Mouse (Mus musculus) embryonic stem cell, embryonic (primary cell): ENCODE data around the gene Epb41l4b.

Source experiments
- CTCF ChIA-PET, 4 experiments: fragments of 300-600 bp in 2 of 4; fragments of 350-600 bp in 2 of 4; sonication (Branson Sonifier 250); formaldehyde crosslinking; loops; one replicate each; lab custom pipeline; 2022; ENCODE audit warnings: inconsistent platforms in 2 of 4; lab: Charles Lee
- POLR2A ChIA-PET, 4 experiments: fragments of 300-600 bp in 2 of 4; fragments of 350-600 bp in 2 of 4; sonication (Branson Sonifier 250); formaldehyde crosslinking; loops; one replicate each; lab custom pipeline; 2022; ENCODE audit warnings: antibody characterized with exemption in 4 of 4, inconsistent platforms in 1 of 4; lab: Charles Lee

Gene Epb41l4b

GRCm38 (mm10) chr4:57162789-57163722 lies 19.8 kb upstream of the Epb41l4b start:
- POLR2A ChIA-PET: interaction anchor here in 3 of 4 experiments (0.6 to 1.9 kb wide), 17 partner anchors 9 to 794 kb away, joined by 3 to 10 read pairs (median 3); no protein-coding TSS in a partner anchor
- CTCF ChIA-PET: interaction anchor here in 3 of 4 experiments (0.6 to 1.1 kb wide), 5 partner anchors 17 to 140 kb away, joined by 3 read pairs; no protein-coding TSS in a partner anchor

- CTCF ChIA-PET: interaction anchor here in 1 of 4 experiments (1.1 kb wide), 1 partner anchor 21 kb away, joined by 4 read pairs; no protein-coding TSS in a partner anchor
- POLR2A ChIA-PET: interaction anchor here in 1 of 4 experiments (1.2 to 1.6 kb wide), 2 partner anchors 13 to 15 kb away, joined by 3 to 4 read pairs; no protein-coding TSS in a partner anchor
Measured at GRCm38 (mm10) chr4:57160571-57160970, 17.3 kb upstream of the Epb41l4b start.

- POLR2A ChIA-PET: interaction anchor here in 1 of 4 experiments (0.7 kb wide), 1 partner anchor 135 kb away, joined by 4 read pairs; no protein-coding TSS in a partner anchor
- CTCF ChIA-PET: interaction anchor here in 2 of 4 experiments (0.6 to 0.9 kb wide), 2 partner anchors 133 to 490 kb away, joined by 3 to 7 read pairs; no protein-coding TSS in a partner anchor
Measured at GRCm38 (mm10) chr4:57156549-57157169, 13.4 kb upstream of the Epb41l4b start.

GRCm38 (mm10) chr4:57153838-57154237 lies 10.6 kb upstream of the Epb41l4b start:
- CTCF ChIA-PET: interaction anchor here in 3 of 4 experiments (0.6 to 1.5 kb wide), 4 partner anchors 10 to 1571 kb away, joined by 4 to 6 read pairs (median 4); no protein-coding TSS in a partner anchor
- POLR2A ChIA-PET: interaction anchor here in 2 of 4 experiments (0.7 to 2.2 kb wide), 8 partner anchors 9 to 345 kb away, joined by 3 to 10 read pairs (median 4); no protein-coding TSS in a partner anchor

GRCm38 (mm10) chr4:57153068-57153835 lies 10.0 kb upstream of the Epb41l4b start:
- CTCF ChIA-PET: interaction anchor here in 3 of 4 experiments (0.6 to 1.5 kb wide), 4 partner anchors 9 to 1571 kb away, joined by 4 to 6 read pairs (median 4); no protein-coding TSS in a partner anchor
- POLR2A ChIA-PET: interaction anchor here in 3 of 4 experiments (0.6 to 2.2 kb wide), 9 partner anchors 9 to 344 kb away, joined by 3 to 10 read pairs (median 3); no protein-coding TSS in a partner anchor

GRCm38 (mm10) chr4:57148182-57148581 lies 4.9 kb upstream of the Epb41l4b start:
- ChIA-PET POLR2A (interaction anchor here in 3 of 4 experiments (0.7 to 1.5 kb wide), 10 partner anchors 14 to 127 kb away, joined by 3 to 9 read pairs (median 4); no protein-coding TSS in a partner anchor), CTCF (interaction anchor here in 3 of 4 experiments (0.7 to 1.4 kb wide), 4 partner anchors 125 to 131 kb away, joined by 3 to 5 read pairs (median 4); no protein-coding TSS in a partner anchor)

- CTCF ChIA-PET: interaction anchor here in 1 of 4 experiments (0.8 to 1.8 kb wide), 2 partner anchors 121 to 125 kb away, joined by 3 to 8 read pairs; no protein-coding TSS in a partner anchor
- POLR2A ChIA-PET: interaction anchor here in 2 of 4 experiments (0.6 to 1.2 kb wide), 5 partner anchors 22 to 603 kb away, joined by 3 read pairs; no protein-coding TSS in a partner anchor
Measured at GRCm38 (mm10) chr4:57142374-57143025, 737 bp downstream of the Epb41l4b start.

- POLR2A ChIA-PET: interaction anchor here in 3 of 4 experiments (0.7 to 1.6 kb wide), 5 partner anchors 18 to 107 kb away, joined by 3 to 9 read pairs (median 3); no protein-coding TSS in a partner anchor
Measured at GRCm38 (mm10) chr4:57141908-57142361, 1.3 kb downstream of the Epb41l4b start.

GRCm38 (mm10) chr4:57140992-57141717 lies 2.1 kb downstream of the Epb41l4b start:
- POLR2A ChIA-PET: interaction anchor here in 3 of 4 experiments (0.6 to 1.6 kb wide), 6 partner anchors 18 to 234 kb away, joined by 3 to 9 read pairs (median 4); no protein-coding TSS in a partner anchor
- CTCF ChIA-PET: interaction anchor here in 2 of 4 experiments (0.8 to 1.8 kb wide), 2 partner anchors 76 to 124 kb away, joined by 3 to 8 read pairs; no protein-coding TSS in a partner anchor

More at GRCm38 (mm10) chr4:57141908-57142361, 1.3 kb downstream of the Epb41l4b start:
- CTCF ChIA-PET: interaction anchor here in 3 of 4 experiments (0.6 to 1.8 kb wide), 3 partner anchors 66 to 125 kb away, joined by 3 to 8 read pairs (median 3); no protein-coding TSS in a partner anchor

- CTCF ChIA-PET: no interaction called here
- POLR2A ChIA-PET: interaction anchor here in 2 of 4 experiments (0.6 to 1.6 kb wide), 6 partner anchors 11 to 233 kb away, joined by 3 to 9 read pairs (median 4); no protein-coding TSS in a partner anchor
Measured at GRCm38 (mm10) chr4:57140200-57140799, 2.9 kb downstream of the Epb41l4b start.

- POLR2A ChIA-PET: interaction anchor here in 2 of 4 experiments (0.7 to 1.6 kb wide), 2 partner anchors 68 to 203 kb away, joined by 3 read pairs; no protein-coding TSS in a partner anchor
- CTCF ChIA-PET: no interaction called here
Measured at GRCm38 (mm10) chr4:57139433-57139832, 3.8 kb downstream of the Epb41l4b start.

- POLR2A ChIA-PET: interaction anchor here in 3 of 4 experiments (0.6 to 1.2 kb wide), 5 partner anchors 8 to 1411 kb away, joined by 3 to 6 read pairs (median 3); no protein-coding TSS in a partner anchor
- CTCF ChIA-PET: interaction anchor here in 2 of 4 experiments (0.6 to 1.1 kb wide), 3 partner anchors 48 to 127 kb away, joined by 3 to 10 read pairs (median 4); no protein-coding TSS in a partner anchor
Measured at GRCm38 (mm10) chr4:57138093-57138440, 5.2 kb downstream of the Epb41l4b start.

GRCm38 (mm10) chr4:57137371-57138092 lies 5.7 kb downstream of the Epb41l4b start:
- CTCF ChIA-PET: interaction anchor here in 2 of 4 experiments (0.5 to 1.1 kb wide), 3 partner anchors 48 to 126 kb away, joined by 3 to 4 read pairs (median 3); no protein-coding TSS in a partner anchor
- POLR2A ChIA-PET: interaction anchor here in 2 of 4 experiments (0.6 to 0.7 kb wide), 2 partner anchors 61 to 291 kb away, joined by 3 to 5 read pairs; no protein-coding TSS in a partner anchor

- POLR2A ChIA-PET: interaction anchor here in 3 of 4 experiments (0.6 to 1.4 kb wide), 3 partner anchors 18 to 130 kb away, joined by 3 to 4 read pairs (median 3); no protein-coding TSS in a partner anchor
- CTCF ChIA-PET: no interaction called here
Measured at GRCm38 (mm10) chr4:57135431-57135830, 7.8 kb downstream of the Epb41l4b start.
